Mouse (Mus musculus) small intestine, adult 2 months (tissue): ENCODE data around the gene Gm20671.

Source experiments
- CTCF ChIP-seq: fragments of 200-500 bp; IDR thresholded peaks from 2 replicates; pipeline ENCODE4 v1.5.1; 2012; ENCODE audit warnings: low read depth, mild to moderate bottlenecking, control low read depth, inconsistent platforms, low read length, moderate library complexity, mixed read lengths; ENCODE audit not compliant: insufficient replicate concordance, insufficient read length; ENCODE audit errors: extremely low read depth
- POLR2A ChIP-seq: fragments of 200-500 bp; IDR thresholded peaks from 2 replicates; pipeline ENCODE4 v1.6.1; 2012; ENCODE audit warnings: low read depth, mild to moderate bottlenecking, control low read depth, inconsistent platforms, low read length, moderate library complexity

- TF ChIP-seq POLR2A, result no peak
- no peak for TF ChIP-seq CTCF
Observed at GRCm38 (mm10) chr5:32760787-32761186, 66.1 kb downstream of the Gm20671 start.
